21 mouse cellular contexts compared by ENCODE assay signal in the genomic region with DNA sequence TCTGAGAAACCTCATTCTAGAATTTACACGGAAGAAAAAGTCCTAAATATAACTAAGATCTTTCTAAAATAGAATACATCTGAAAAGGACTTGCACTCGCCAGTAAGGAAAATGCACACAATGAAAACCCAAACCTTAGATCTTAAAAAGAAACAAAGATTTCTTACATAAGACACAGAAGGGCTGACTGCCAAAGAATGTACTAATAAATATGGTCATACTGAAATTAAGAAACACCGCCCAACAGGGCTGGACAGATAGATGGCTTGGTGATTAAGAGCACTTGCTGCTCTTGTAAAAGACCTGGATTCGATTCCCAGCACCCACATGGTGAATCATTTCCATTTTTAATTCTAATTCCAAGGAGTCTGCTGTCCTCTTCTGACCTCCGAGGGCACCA. TPM values are rescaled to one million over a fixed set of nuclear protein-coding genes. Genes with fewer than 3 reads are reported as not detected.
DNase-seq lines count a peak whose midpoint lies in the region; ATAC-seq and TF ChIP-seq lines count a peak whose summit lies in the region.
"Had no signal": no experiment of that assay in that cellular context is flagged by ENCODE, and none has a peak within 500 bp of the region (broad histone marks: within the 10 kb centered on the region; RNA-seq: fewer than 3 reads in every experiment).

No protein-coding gene starts in this region.

- TF ChIP-seq CTCF in gastrocnemius, adult 2 months (IDR thresholded peaks at IDR 0.05): no peak

- no peak overlapping the region for H3K9ac ChIP-seq in limb, embryonic 14.5 days (ENCODE audit: low read depth, low read length, severe bottlenecking)
- H3K9ac ChIP-seq: forebrain, embryonic 13.5 days; forebrain, postnatal 0 days; hindbrain, embryonic 13.5 days had no signal

- H3K27ac ChIP-seq in gastrocnemius, adult 2 months: peak overlapping the region; percentile 91
- no peak overlapping the region for H3K27ac ChIP-seq in limb, embryonic 14.5 days (replicated peaks; ENCODE audit: low read depth, low read length)
- no peak overlapping the region for H3K27ac ChIP-seq in limb, embryonic 10.5 days
- H3K27ac ChIP-seq: forebrain, embryonic 13.5 days; hindbrain, embryonic 13.5 days had no signal

- intact Hi-C loops in gastrocnemius, adult 2 months (cut with DNase I): loop anchor here (2.0 kb wide), 1 partner anchor 21 kb away; no protein-coding TSS in a partner anchor

- ATAC-seq in limb, embryonic 14.5 days (ENCODE audit: low FRiP score, low read depth): no peak
- no peak for ATAC-seq in erythroid progenitor cell, adult 5-6 weeks (replicated peaks; ENCODE audit: low FRiP score, poor library complexity, severe bottlenecking)
- ATAC-seq: forebrain, embryonic 13.5 days; forebrain, postnatal 0 days; hindbrain, postnatal 0 days had no signal

- 55% methylated on average over 5 of the region's 5 CpGs for WGBS in limb, embryonic 14.5 days
- WGBS in limb, embryonic 10.5 days: 92% methylated on average over 5 of the region's 5 CpGs

- no peaks in the 10 kb centered on the region for H3K36me3 ChIP-seq in limb, embryonic 14.5 days (ENCODE audit: control insufficient read depth, insufficient read depth, low read length)
- peaks cover 3% of the 10 kb centered on the region; the same call in 1 of the 2 replicates for H3K36me3 ChIP-seq in limb, embryonic 10.5 days
- H3K36me3 ChIP-seq: hindbrain, embryonic 13.5 days had no signal

- no peak overlapping the region for H3K4me2 ChIP-seq in limb, embryonic 14.5 days (replicated peaks; ENCODE audit: low read depth, low read length, severe bottlenecking)
- H3K4me2 ChIP-seq: forebrain, embryonic 13.5 days; hindbrain, embryonic 13.5 days had no signal

- TF ChIP-seq POLR2A in limb, embryonic 14.5 days (IDR thresholded peaks at IDR 0.05; ENCODE audit: borderline replicate concordance, extremely low read depth, insufficient read depth, insufficient read length): no peak

- H3K4me1 ChIP-seq in limb, embryonic 14.5 days (ENCODE audit: control insufficient read depth, insufficient read depth, low read length): peaks cover 26% of the 10 kb centered on the region
- H3K4me1 ChIP-seq in limb, embryonic 10.5 days: peaks cover 16% of the 10 kb centered on the region

- H3K4me3 ChIP-seq in gastrocnemius, adult 2 months: no peak overlapping the region
- no peak overlapping the region for H3K4me3 ChIP-seq in limb, embryonic 14.5 days (replicated peaks; ENCODE audit: low read length)
- H3K4me3 ChIP-seq in limb, embryonic 10.5 days: no peak overlapping the region
- H3K4me3 ChIP-seq: forebrain, embryonic 13.5 days; heart, embryonic 10.5 days; hindbrain, embryonic 13.5 days had no signal

- no peaks in the 10 kb centered on the region for H3K9me3 ChIP-seq in limb, embryonic 14.5 days (ENCODE audit: control insufficient read depth, low read length)
- no peaks in the 10 kb centered on the region for H3K9me3 ChIP-seq in limb, embryonic 10.5 days (replicated peaks)
- H3K9me3 ChIP-seq: forebrain, embryonic 13.5 days; heart, embryonic 10.5 days; hindbrain, embryonic 13.5 days had no signal

- H3K27me3 ChIP-seq in limb, embryonic 14.5 days (ENCODE audit: control insufficient read depth, insufficient read depth, low read length): no peaks in the 10 kb centered on the region
- no peaks in the 10 kb centered on the region for H3K27me3 ChIP-seq in limb, embryonic 10.5 days (ENCODE audit: low read depth, poor library complexity, severe bottlenecking)
- H3K27me3 ChIP-seq: CH12.LX; forebrain, embryonic 13.5 days; hindbrain, embryonic 13.5 days had no signal

- DNase-seq in gastrocnemius, adult 2 months: no peak
- no peak for DNase-seq in gastrocnemius, postnatal 4 days (ENCODE audit: low spot score in 2 of 2)
- peak; percentile 40 for DNase-seq in limb, embryonic 14.5 days (ENCODE audit: low spot score)
- DNase-seq in limb, embryonic 10.5 days (ENCODE audit: low spot score): no peak
- peak; percentile 44 for DNase-seq in lung, postnatal 36 days
- DNase-seq in lung, postnatal 14 days: no peak
- no peak for DNase-seq in urinary bladder, postnatal 4 days (ENCODE audit: low spot score in 2 of 2)
- DNase-seq: adrenal gland, adult 8-10 months; adrenal gland, postnatal 36 days; cerebellum, adult 2 months; cerebellum, postnatal 10 days; forebrain, postnatal 0 days; gastrocnemius, postnatal 25 days; heart, adult 11 months; heart, postnatal 10 days had no signal

RNA-seq across cellular contexts. Expression of a gene that starts 22.4 kb away (rescaled TPM):
- 10 to 100 TPM; 67.7 to 71.6 TPM for total RNA-seq in gastrocnemius, adult 2 months (2021)
- total RNA-seq in gastrocnemius, postnatal 4 days (2021): 100 to 1,000 TPM; 323 to 353 TPM
- polyA plus RNA-seq in limb, embryonic 14.5 days (2012; rRNA removed): 118 and 132 TPM in 2 replicates
- polyA plus RNA-seq in limb, embryonic 14.5 days (2014; fragmentation: Nextera tagmentation; extraction: Ambion mirVana): 76.7 and 78.1 TPM in 2 replicates
- 25.4 and 25.6 TPM in 2 replicates for polyA plus RNA-seq in limb, embryonic 10.5 days (2016; fragmentation: Nextera tagmentation; extraction: Ambion mirVana)
- 1.1 and 4.2 TPM in 2 replicates for total RNA-seq in erythroid progenitor cell, adult 5-6 weeks (2015; ENCODE audit: low replicate concordance)
- 0.64 TPM in 1 of 2 replicates, not detected in the other for total RNA-seq in erythroid progenitor cell, adult 5-6 weeks (2017; ENCODE audit: low replicate concordance)

Comparison
In these comparisons a context has a peak if more than half of its experiments do, and no peak if none do; other contexts are left out.
1. DNase-seq: peak in limb, embryonic 14.5 days (single experiment) and lung, postnatal 36 days (single experiment); none in gastrocnemius, adult 2 months (single experiment), gastrocnemius, postnatal 4 days (0 of 2), limb, embryonic 10.5 days (single experiment), lung, postnatal 14 days (single experiment) and urinary bladder, postnatal 4 days (0 of 2).
2. RNA of a gene that starts 22.4 kb away (total RNA-seq): 323 to 353 TPM in gastrocnemius, postnatal 4 days and 67.7 to 71.6 TPM in gastrocnemius, adult 2 months; 0.64 to 4.2 TPM in erythroid progenitor cell, adult 5-6 weeks; every median in the first group is over 10 times any median in the second.